Mouse (Mus musculus) ES-E14 (cell line): Measurements from ENCODE around the gene Rcn1. TPM values are rescaled to one million over a fixed set of nuclear protein-coding genes. Genes with fewer than 3 reads are reported as not detected.

Experiments
- DNase-seq: peaks from one replicate; pipeline ENCODE4 v3.0.0-alpha.2; 2013; ENCODE audit warnings: low read depth, low spot score
- H3K27ac ChIP-seq: 2 replicates; pipeline ENCODE4 v1.5.1; 2012; ENCODE audit warnings: low read depth, mild to moderate bottlenecking, low read length, moderate library complexity, mixed read lengths; ENCODE audit not compliant: poor library complexity, insufficient read depth, severe bottlenecking
- H3K36me3 ChIP-seq: 2 replicates; pipeline ENCODE4 v1.6.1; 2012; ENCODE audit warnings: mild to moderate bottlenecking, low read length, moderate library complexity, mixed read lengths; ENCODE audit not compliant: control insufficient read depth, poor library complexity, insufficient read depth, severe bottlenecking
- H3K4me1 ChIP-seq, 2 experiments: fragments of 150-350 bp in 1 of 2; sonication (generic) in 1 of 2; 2 replicates each; pipeline ENCODE4 v1.6.1; 2012; ENCODE audit warnings: low read length in 2 of 2, mild to moderate bottlenecking in 1 of 2, mixed read lengths in 1 of 2; ENCODE audit not compliant: control insufficient read depth in 2 of 2, insufficient read depth in 2 of 2, poor library complexity in 1 of 2
- H3K4me3 ChIP-seq, 2 experiments: fragments of 150-350 bp in 1 of 2; sonication (generic) in 1 of 2; 2 replicates each; pipeline ENCODE4 v1.5.1; 2012; ENCODE audit warnings: low read length in 2 of 2, low read depth in 1 of 2, mild to moderate bottlenecking in 1 of 2, mixed read lengths in 1 of 2; ENCODE audit not compliant: insufficient read depth in 1 of 2, poor library complexity in 1 of 2, severe bottlenecking in 1 of 2
- H3K9ac ChIP-seq: 2 replicates; pipeline ENCODE4 v1.6.1; 2012; ENCODE audit warnings: low read depth, mild to moderate bottlenecking, low read length, mixed read lengths; ENCODE audit not compliant: poor library complexity, insufficient read depth, severe bottlenecking
- H3K9me3 ChIP-seq: fragments of 150-350 bp; sonication (generic); 2 replicates; pipeline ENCODE4 v1.6.1; 2012; ENCODE audit warnings: low read depth, mild to moderate bottlenecking, low read length; ENCODE audit not compliant: control insufficient read depth, insufficient read depth
- CHD2 ChIP-seq: IDR thresholded peaks from 2 replicates; pipeline ENCODE4 v1.6.1; 2014; ENCODE audit warnings: mild to moderate bottlenecking, low read depth, low read length, inconsistent platforms
- HCFC1 ChIP-seq: IDR thresholded peaks from 2 replicates; pipeline ENCODE4 v1.6.1; 2012; ENCODE audit warnings: low read length, inconsistent platforms, borderline replicate concordance; ENCODE audit not compliant: insufficient read depth
- MAFK ChIP-seq: IDR thresholded peaks from 2 replicates; pipeline ENCODE4 v1.6.1; 2014; ENCODE audit warnings: mild to moderate bottlenecking, low read depth, low read length, inconsistent platforms; ENCODE audit not compliant: insufficient read depth
- ZC3H11A ChIP-seq: IDR thresholded peaks from 2 replicates; pipeline ENCODE4 v1.6.1; 2012; ENCODE audit warnings: low read depth, mild to moderate bottlenecking, inconsistent platforms, low read length, borderline replicate concordance
- ZNF384 ChIP-seq: IDR thresholded peaks from 2 replicates; pipeline ENCODE4 v1.6.1; 2012; ENCODE audit warnings: low read depth, low read length, inconsistent platforms
- in situ Hi-C, 2 experiments: fragments of 600-800 bp; cut with MboI; formaldehyde crosslinking; loops; one replicate each; pipeline ENCODE4 v1.15.1; 2025; ENCODE audit warnings: low sequenced_read_pairs in 2 of 2, inconsistent platforms in 1 of 2; ENCODE audit not compliant: unreplicated experiment in 2 of 2
- total RNA-seq: library from RNA; depleted of rRNA; stranded (reverse); fragments of 300-350 nt; gene quantifications from 2 replicates; pipeline ENCODE4 v1.2.3, GENCODE M21; 2012

The Rcn1 gene
- total RNA-seq, 1 experiment: 73.6 TPM

GRCm38 (mm10) chr2:105414309-105414708 lies 15.2 kb upstream of the Rcn1 start:
- Histone ChIP-seq H3K9me3 (no peaks in the 10 kb centered on the region), H3K27ac (no peak overlapping the region), H3K4me3 (no peak overlapping the region), H3K4me1 (peaks cover 0 to 3% of the 10 kb centered on the region in 2 experiments; a peak in 1 of 4 replicates), H3K9ac (no peak overlapping the region), H3K36me3 (no peaks in the 10 kb centered on the region)
- in situ Hi-C loops: no loop called here
- DNase-seq: no peak
- TF ChIP-seq MAFK (no peak), HCFC1 (no peak)

GRCm38 (mm10) chr2:105409253-105409652 lies 10.1 kb upstream of the Rcn1 start:
- TF ChIP-seq CHD2 (no peak), ZC3H11A (no peak), HCFC1 (no peak), MAFK (no peak), ZNF384 (no peak)

GRCm38 (mm10) chr2:105408511-105408910 lies 9.4 kb upstream of the Rcn1 start:
- Histone ChIP-seq H3K9ac (no peak overlapping the region), H3K9me3 (no peaks in the 10 kb centered on the region), H3K27ac (no peak overlapping the region), H3K36me3 (no peaks in the 10 kb centered on the region), H3K4me3 (no peak overlapping the region), H3K4me1 (no peaks in the 10 kb centered on the region; a peak in 1 of 4 replicates)
- TF ChIP-seq ZC3H11A: no peak
- no peak for TF ChIP-seq ZNF384
- TF ChIP-seq HCFC1: no peak
- TF ChIP-seq CHD2: no peak
- TF ChIP-seq MAFK: no peak
- in situ Hi-C loops: no loop called here
- DNase-seq: no peak

More at GRCm38 (mm10) chr2:105409253-105409652, 10.1 kb upstream of the Rcn1 start:
- DNase-seq: no peak
- Histone ChIP-seq H3K4me1 (no peaks in the 10 kb centered on the region; a peak in 1 of 4 replicates), H3K9ac (no peak overlapping the region), H3K9me3 (no peaks in the 10 kb centered on the region), H3K36me3 (no peaks in the 10 kb centered on the region), H3K27ac (no peak overlapping the region), H3K4me3 (no peak overlapping the region)
- in situ Hi-C loops: no loop called here

GRCm38 (mm10) chr2:105402180-105402579 lies 3.1 kb upstream of the Rcn1 start:
- in situ Hi-C loops: no loop called here
- no peak for DNase-seq
- H3K36me3 ChIP-seq: no peaks in the 10 kb centered on the region

GRCm38 (mm10) chr2:105400558-105400957 lies 1.4 kb upstream of the Rcn1 start:
- no peak overlapping the region for H3K27ac ChIP-seq
- no peak for DNase-seq
- in situ Hi-C loops: no loop called here
- H3K9ac ChIP-seq: no peak overlapping the region
- H3K9me3 ChIP-seq: no peaks in the 10 kb centered on the region
- H3K36me3 ChIP-seq: no peaks in the 10 kb centered on the region
- peaks cover 8 to 18% of the 10 kb centered on the region in 2 experiments for H3K4me1 ChIP-seq
- no peak for TF ChIP-seq HCFC1
- TF ChIP-seq ZNF384: no peak
- no peak for TF ChIP-seq CHD2
- no peak for TF ChIP-seq ZC3H11A
- TF ChIP-seq MAFK: no peak
- H3K4me3 ChIP-seq: no peak overlapping the region

More at GRCm38 (mm10) chr2:105402180-105402579, 3.1 kb upstream of the Rcn1 start:
- H3K4me3 ChIP-seq: no peak overlapping the region
- TF ChIP-seq MAFK (no peak), HCFC1 (no peak), CHD2 (no peak), ZC3H11A (no peak), ZNF384 (no peak)
- H3K27ac ChIP-seq: no peak overlapping the region
- H3K9ac ChIP-seq: no peak overlapping the region
- peaks cover 5 to 11% of the 10 kb centered on the region in 2 experiments; a peak in 2 of 4 replicates for H3K4me1 ChIP-seq
- H3K9me3 ChIP-seq: no peaks in the 10 kb centered on the region
